Mouse (Mus musculus): Measurements from ENCODE around the gene Ssr2. TPM values are rescaled to one million over a fixed set of nuclear protein-coding genes. Genes with fewer than 3 reads are reported as not detected.

Ssr2 gene
- 59.0 TPM for total RNA-seq (2023)

DNA sequence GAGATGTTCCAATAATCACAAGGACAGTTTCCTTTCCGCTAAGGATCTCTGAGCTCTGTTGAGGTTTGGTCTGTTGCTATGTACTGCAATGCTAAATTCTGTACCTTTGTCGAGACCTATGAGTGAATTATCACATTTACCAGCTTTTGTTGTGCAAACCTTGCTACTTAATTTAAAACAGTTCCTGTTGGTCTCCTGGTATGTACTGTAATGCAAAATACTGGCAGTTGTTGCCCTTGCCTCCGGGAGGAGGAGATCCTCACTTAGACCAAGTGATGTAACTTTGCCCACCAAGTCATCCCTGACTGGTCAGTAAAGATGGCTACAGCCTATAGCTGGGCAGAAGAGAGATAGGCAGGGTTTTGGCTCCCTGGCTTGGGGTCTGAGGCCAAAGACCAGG, at the start of gene Ssr2:
Gene Ssr2 (plus strand): TSS at position 337 of the 400 bp plus-strand sequence.

DNA sequence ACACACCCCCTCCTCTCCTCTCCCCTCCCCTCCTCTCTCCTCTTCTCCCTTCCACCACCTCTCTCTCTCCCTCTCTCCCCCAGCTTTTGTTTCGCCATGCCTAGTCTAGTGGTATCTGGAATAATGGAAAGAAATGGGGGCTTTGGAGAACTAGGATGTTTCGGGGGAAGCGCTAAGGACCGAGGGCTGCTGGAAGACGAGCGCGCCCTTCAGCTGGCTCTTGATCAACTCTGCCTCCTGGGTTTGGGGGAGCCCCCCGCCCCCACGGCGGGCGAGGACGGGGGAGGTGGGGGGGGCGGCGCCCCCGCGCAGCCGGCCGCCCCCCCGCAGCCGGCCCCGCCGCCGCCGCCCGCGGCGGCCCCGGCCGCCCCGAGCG, 43.4 kb upstream of the Ssr2 start, which contains the start of gene Mex3a:
Gene Mex3a (plus strand): TSS at position 97 of the 376 bp plus-strand sequence.

DNA sequence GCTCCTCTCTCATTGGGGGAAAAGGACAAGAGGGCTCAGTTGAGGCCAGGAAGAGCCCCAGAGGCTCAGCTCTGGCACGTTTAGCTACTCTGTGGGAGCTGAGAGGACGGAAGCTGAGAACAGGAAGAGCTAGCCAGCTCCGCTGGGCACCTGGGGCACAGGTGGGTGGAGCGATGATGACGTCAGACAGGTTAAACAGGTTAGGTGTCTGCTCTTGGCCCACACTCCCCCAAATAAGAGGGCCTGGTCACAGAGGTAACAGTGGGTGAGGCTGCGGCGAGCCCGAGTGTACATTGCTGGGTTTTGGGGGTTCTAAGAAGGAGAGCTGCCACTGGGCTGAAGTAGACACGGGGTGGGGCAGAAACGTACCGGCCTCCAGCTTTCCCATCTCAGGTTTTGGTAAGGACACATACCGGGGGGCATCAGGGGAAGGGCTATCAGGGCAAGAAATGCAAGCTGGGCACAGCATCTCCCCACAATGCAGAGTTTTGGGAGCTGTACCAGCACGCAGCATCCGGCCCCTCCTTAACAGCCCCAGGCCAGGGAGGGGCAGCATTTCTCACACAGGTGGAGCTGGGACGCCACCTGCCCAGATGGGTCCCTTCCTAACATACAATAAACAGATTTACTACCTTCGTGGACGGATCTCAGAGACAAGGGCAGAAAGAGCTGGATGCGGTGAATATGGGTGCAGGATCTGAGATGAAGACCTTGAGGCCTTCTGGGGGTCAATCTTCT, 27.3 kb upstream of the Ssr2 start, which contains the start of gene Rab25:
Gene Rab25 (minus strand): TSS at position 121 of the 738 bp plus-strand sequence.

DNA sequence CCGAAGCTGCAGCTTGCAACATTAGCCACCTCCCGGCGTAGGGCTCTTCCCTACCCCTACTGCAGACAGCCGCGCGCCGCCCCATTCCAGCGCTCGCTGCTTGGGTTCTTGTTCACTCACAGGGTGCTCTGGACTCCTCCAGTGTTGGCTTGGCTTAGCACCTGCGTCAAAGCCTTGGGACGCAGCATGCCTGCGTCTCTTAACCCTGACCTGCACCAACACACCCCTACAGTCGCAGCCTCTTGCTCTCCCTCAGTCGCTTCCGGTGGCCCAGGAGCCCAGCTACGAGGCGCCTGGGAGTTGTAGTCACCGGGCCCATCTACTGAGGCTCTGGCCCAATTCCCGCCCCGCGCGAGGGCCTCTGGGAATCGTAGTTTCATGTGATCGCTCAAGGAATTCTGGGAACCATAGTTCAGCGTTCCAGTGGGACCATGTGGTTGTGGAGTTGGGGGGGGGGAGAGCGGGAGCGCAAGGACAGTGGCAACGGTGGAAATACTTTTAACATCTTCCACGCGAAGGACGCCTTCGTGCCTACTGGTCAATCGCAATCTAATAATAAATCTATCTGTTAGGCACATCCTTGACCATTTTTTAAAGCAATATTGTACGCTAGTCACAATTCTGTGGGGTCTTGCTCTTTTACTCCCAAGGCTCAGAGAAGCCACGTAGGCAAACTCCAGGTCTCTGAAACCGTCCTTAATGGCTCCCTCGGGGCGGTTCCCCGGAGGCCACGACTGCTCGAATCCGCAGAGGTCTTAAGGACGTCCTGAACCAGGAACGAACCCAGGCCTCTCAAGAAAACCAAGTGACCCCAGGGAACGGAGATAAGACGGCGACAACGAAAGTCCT, 22.8 kb upstream of the Ssr2 start, which contains the start of gene Lamtor2:
Gene Lamtor2 (minus strand): TSS at position 399 of the 849 bp plus-strand sequence.

DNA sequence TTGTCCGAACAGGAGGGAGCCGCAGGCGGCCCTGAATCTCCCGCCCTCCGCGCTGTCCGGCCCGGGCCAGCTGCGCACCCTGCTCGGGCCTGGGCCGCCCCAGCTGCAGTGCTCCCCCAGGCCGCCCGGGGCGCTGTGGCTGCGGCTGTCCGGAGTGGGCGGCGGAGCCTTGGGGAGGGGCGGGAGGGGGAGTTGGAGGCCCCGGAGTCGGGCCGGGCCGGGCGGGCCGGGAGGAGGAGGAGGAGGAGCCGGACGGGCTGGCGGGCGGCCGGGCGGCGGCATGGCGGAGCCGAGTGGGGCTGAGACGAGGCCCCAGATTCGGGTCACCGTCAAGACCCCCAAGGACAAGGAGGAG, 22.2 kb upstream of the Ssr2 start, which contains the start of gene Ubqln4:
Gene Ubqln4 (plus strand): TSS at position 234 of the 355 bp plus-strand sequence.

DNA sequence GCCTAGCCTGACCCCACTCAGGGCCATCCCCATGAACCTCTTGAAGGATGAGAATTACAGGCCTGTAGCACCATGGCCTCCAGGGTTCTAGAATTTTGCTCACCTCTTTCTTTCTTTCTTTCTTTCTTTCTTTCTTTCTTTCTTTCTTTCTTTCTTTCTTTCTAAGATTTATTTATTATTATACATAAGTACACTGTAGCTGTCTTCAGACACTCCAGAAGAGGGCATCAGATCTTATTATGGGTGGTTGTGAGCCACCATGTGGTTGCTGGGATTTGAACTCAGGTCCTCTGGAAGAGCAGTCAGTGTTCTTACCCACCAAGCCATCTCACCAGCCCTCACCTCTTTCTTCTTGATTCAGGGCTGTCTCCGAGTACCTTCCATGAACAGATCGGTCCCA, 30.0 kb downstream of the Ssr2 start, which contains the start of gene Arhgef2:
Gene Arhgef2 (plus strand): TSS at position 301 of the 400 bp plus-strand sequence.

Other genes with a start within 250 kb of the Ssr2 start
- 0.28 TPM for gene Tmem79, start 239.7 kb upstream of the Ssr2 start, total RNA-seq (2023)
- 121 TPM for gene Smg5, start 239.6 kb upstream of the Ssr2 start, total RNA-seq (2023)
- gene Paqr6, start 211.3 kb upstream of the Ssr2 start, total RNA-seq (2023) = 0.46 TPM
- gene Bglap3, start 203.1 kb upstream of the Ssr2 start, total RNA-seq (2023) = not detected
- gene Bglap2, start 197.2 kb upstream of the Ssr2 start, total RNA-seq (2023) = not detected
- gene Bglap, start 191.4 kb upstream of the Ssr2 start, total RNA-seq (2023) = not detected
- 36.7 TPM for gene Pmf1, start 165.5 kb upstream of the Ssr2 start, total RNA-seq (2023)
- 14.5 TPM for gene Slc25a44, start 150.7 kb upstream of the Ssr2 start, total RNA-seq (2023)
- 112 TPM for gene Sema4a, start 114.7 kb upstream of the Ssr2 start, total RNA-seq (2023)
- 7.0 TPM for gene Lmna, start 65.9 kb upstream of the Ssr2 start, total RNA-seq (2023)
- gene Mex3a, start 43.5 kb upstream of the Ssr2 start, total RNA-seq (2023) = 3.4 TPM
- 1.1 TPM for gene Rab25, start 27.6 kb upstream of the Ssr2 start, total RNA-seq (2023)
- gene Lamtor2, start 22.8 kb upstream of the Ssr2 start, total RNA-seq (2023) = 68.6 TPM
- gene Ubqln4, start 22.1 kb upstream of the Ssr2 start, total RNA-seq (2023) = 47.2 TPM
- 198 TPM for gene Arhgef2, start 30.1 kb downstream of the Ssr2 start, total RNA-seq (2023)
- not detected for gene Rxfp4, start 77.3 kb downstream of the Ssr2 start, total RNA-seq (2023)
- gene Khdc4, start 109.9 kb downstream of the Ssr2 start, total RNA-seq (2023) = 99.9 TPM
- 28.9 TPM for gene Rit1, start 141.0 kb downstream of the Ssr2 start, total RNA-seq (2023)
- 13.0 TPM for gene Syt11, start 199.3 kb downstream of the Ssr2 start, total RNA-seq (2023)